Mouse (Mus musculus) 416B (cell line): Measurements from ENCODE around the gene Zbtb24.

Experiments used
- DNase-seq: peaks from one replicate; pipeline ENCODE4 v3.0.0; 2011; ENCODE audit warnings: low read depth

The Zbtb24 gene

GRCm38 (mm10) chr10:41467325-41467724, 17.1 kb downstream of the Zbtb24 start:
- no peak for DNase-seq

- no peak for DNase-seq
Observed at GRCm38 (mm10) chr10:41470693-41471092, 20.5 kb downstream of the Zbtb24 start.

- no peak for DNase-seq
Observed at GRCm38 (mm10) chr10:41472534-41472933, 22.4 kb downstream of the Zbtb24 start.

- peak; percentile 91 for DNase-seq
Observed at GRCm38 (mm10) chr10:41472962-41473481, 22.8 kb downstream of the Zbtb24 start.

- DNase-seq = peak; percentile 98
Observed at GRCm38 (mm10) chr10:41473782-41474468, 23.7 kb downstream of the Zbtb24 start.

- DNase-seq = peak; percentile 69
Observed at GRCm38 (mm10) chr10:41474981-41475391, 24.8 kb downstream of the Zbtb24 start.

- peak; percentile 82 for DNase-seq
Observed at GRCm38 (mm10) chr10:41476171-41477017, 26.2 kb downstream of the Zbtb24 start, which contains the start of gene Mical1. Gene Mical1, plus strand, starts transcription at chr10:41476314.

GRCm38 (mm10) chr10:41477018-41477277, 26.8 kb downstream of the Zbtb24 start:
- no peak for DNase-seq

GRCm38 (mm10) chr10:41477278-41478181, 27.3 kb downstream of the Zbtb24 start:
- peak; percentile 89 for DNase-seq

- DNase-seq = no peak
Observed at GRCm38 (mm10) chr10:41479961-41480360, 29.8 kb downstream of the Zbtb24 start.

- peak; percentile 14 for DNase-seq
Observed at GRCm38 (mm10) chr10:41480938-41481880, 31.0 kb downstream of the Zbtb24 start.

GRCm38 (mm10) chr10:41482446-41482845, 32.3 kb downstream of the Zbtb24 start:
- no peak for DNase-seq

GRCm38 (mm10) chr10:41485778-41486177, 35.6 kb downstream of the Zbtb24 start:
- no peak for DNase-seq

- peak; percentile 26 for DNase-seq
Observed at GRCm38 (mm10) chr10:41486506-41487170, 36.5 kb downstream of the Zbtb24 start.

GRCm38 (mm10) chr10:41488877-41489276, 38.7 kb downstream of the Zbtb24 start:
- peak; percentile 58 for DNase-seq

GRCm38 (mm10) chr10:41489294-41489693, 39.1 kb downstream of the Zbtb24 start:
- DNase-seq = no peak

- DNase-seq = peak; percentile 92
Observed at GRCm38 (mm10) chr10:41489708-41490517, 39.7 kb downstream of the Zbtb24 start, which contains the start of the genes Smpd2 and Ppil6. Gene Smpd2, minus strand, starts transcription at chr10:41490369. Gene Ppil6, plus strand, starts transcription at chr10:41490439.

GRCm38 (mm10) chr10:41490518-41490873, 40.3 kb downstream of the Zbtb24 start:
- DNase-seq = no peak

GRCm38 (mm10) chr10:41491111-41491510, 40.9 kb downstream of the Zbtb24 start:
- peak; percentile 60 for DNase-seq
